Mouse (Mus musculus) lung, postnatal 0 days (tissue): ENCODE data around the gene Cflar. TPM values are rescaled to one million over a fixed set of nuclear protein-coding genes. Genes with fewer than 3 reads are reported as not detected.
"Not testable (repeated sequence)": the region's sequence is repeated elsewhere in the genome, so short reads cannot be mapped to it uniquely, and the experiment has no call there.

Source experiments
- ATAC-seq: fragments of 200-750 bp; cut with Nextera tagmentation; 2 replicates; pipeline ENCODE4 v1.8.0; 2017; ENCODE audit warnings: moderate library complexity
- DNase-seq: peaks from one replicate; pipeline ENCODE4 v3.0.0-alpha.2; 2016; ENCODE audit warnings: low spot score
- H3K27ac ChIP-seq: fragments of 300-500 bp; sonication (generic); 2 replicates; pipeline ENCODE4 v1.5.1; 2014; ENCODE audit warnings: antibody characterized with exemption, mild to moderate bottlenecking, low read length, mixed read lengths
- H3K27me3 ChIP-seq: fragments of 300-500 bp; sonication (generic); replicated peaks from 2 replicates; pipeline ENCODE4 v1.6.1; 2014; ENCODE audit warnings: low read length, mixed read lengths; ENCODE audit not compliant: insufficient read depth
- H3K36me3 ChIP-seq: fragments of 300-500 bp; sonication (generic); 2 replicates; pipeline ENCODE4 v1.6.1; 2014; ENCODE audit warnings: low read length, mixed read lengths; ENCODE audit not compliant: insufficient read depth
- H3K4me1 ChIP-seq: fragments of 300-500 bp; sonication (generic); 2 replicates; pipeline ENCODE4 v1.6.1; 2014; ENCODE audit warnings: antibody characterized with exemption, low read depth, low read length, mixed read lengths; ENCODE audit not compliant: insufficient read depth
- H3K4me2 ChIP-seq: fragments of 300-500 bp; sonication (generic); replicated peaks from 2 replicates; pipeline ENCODE4 v1.6.1; 2014; ENCODE audit warnings: low read depth, mild to moderate bottlenecking, low read length, moderate library complexity, mixed read lengths
- H3K4me3 ChIP-seq: fragments of 300-500 bp; sonication (generic); 2 replicates; pipeline ENCODE4 v1.5.1; 2014; ENCODE audit warnings: low read depth, low read length
- H3K9ac ChIP-seq: fragments of 300-500 bp; sonication (generic); replicated peaks from 2 replicates; pipeline ENCODE4 v1.6.1; 2014; ENCODE audit warnings: low read depth, mild to moderate bottlenecking
- H3K9me3 ChIP-seq: fragments of 300-500 bp; sonication (generic); 2 replicates; pipeline ENCODE4 v1.6.1; 2016; ENCODE audit warnings: low read length, mixed read lengths
- CTCF ChIP-seq: IDR thresholded peaks from 2 replicates; pipeline ENCODE4 v1.5.1; 2016; ENCODE audit warnings: antibody characterized with exemption, mild to moderate bottlenecking
- EP300 ChIP-seq: IDR thresholded peaks from 2 replicates; pipeline ENCODE4 v1.6.1; 2016; ENCODE audit warnings: antibody characterized with exemption, mild to moderate bottlenecking, control low read depth
- WGBS: fragments of 180-500 bp; shearing (Covaris S2); extraction: QIAGEN DNeasy Blood & Tissue Kit; methylation state at CpG from one replicate; pipeline ENCODE4 v1.1.7; 2014; 5-methylcytosine and 5-hydroxymethylcytosine counted together
- polyA plus RNA-seq: library from polyadenylated mRNA; unstranded; fragments of >200 nt; fragmentation: Nextera tagmentation; extraction: Ambion mirVana; gene quantifications from 2 replicates; pipeline ENCODE4 v1.2.1, GENCODE M21; 2015

The Cflar gene
- polyA plus RNA-seq, 1 experiment from 2014 or later: 62.2 TPM

- 0 out of 2 replicates have a peak, but pooled peaks cover 4% of the 10 kb centered on the region for H3K36me3 ChIP-seq
- ATAC-seq (no peak), DNase-seq (peak; percentile 52)
- no peaks in the 10 kb centered on the region for H3K9me3 ChIP-seq
- 0 out of 2 replicates have a peak overlapping the region, but pooled peaks have one; percentile 23 for H3K27ac ChIP-seq
- no peak overlapping the region for H3K4me3 ChIP-seq
- TF ChIP-seq EP300 (0 out of 2 replicates have a peak, but pooled peaks have one; percentile 16), CTCF (no peak)
- no peak overlapping the region for H3K9ac ChIP-seq
- 0 out of 2 replicates have a peak, but pooled peaks cover 3% of the 10 kb centered on the region for H3K4me1 ChIP-seq
- WGBS: 48% methylated on average over 2 of the region's 2 CpGs
- peak overlapping the region; percentile 39; the same call in 1 of the 2 replicates for H3K4me2 ChIP-seq
- no peaks in the 10 kb centered on the region for H3K27me3 ChIP-seq
These were observed 86.1 kb downstream of the Cflar start for GRCm38 (mm10) chr1:58797370-58797769.

GRCm38 (mm10) chr1:58798911-58799310 is 87.6 kb downstream of the Cflar start:
- Histone ChIP-seq H3K27ac (no peak overlapping the region), H3K4me3 (no peak overlapping the region), H3K4me2 (no peak overlapping the region), H3K4me1 (0 out of 2 replicates have a peak, but pooled peaks cover 3% of the 10 kb centered on the region), H3K36me3 (0 out of 2 replicates have a peak, but pooled peaks cover 4% of the 10 kb centered on the region), H3K9me3 (no peaks in the 10 kb centered on the region), H3K27me3 (no peaks in the 10 kb centered on the region), H3K9ac (no peak overlapping the region)
- no peak for DNase-seq
- WGBS: 95% methylated on average over 4 of the region's 4 CpGs
- TF ChIP-seq EP300 (no peak), CTCF (no peak)
- no peak for ATAC-seq

- not testable (repeated sequence) for H3K27ac ChIP-seq, H3K9ac ChIP-seq, H3K27me3 ChIP-seq, H3K4me2 ChIP-seq, H3K36me3 ChIP-seq, ATAC-seq, H3K4me3 ChIP-seq, H3K9me3 ChIP-seq, DNase-seq, H3K4me1 ChIP-seq
- WGBS: 64% methylated on average over 7 of the region's 7 CpGs
These were observed 89.3 kb downstream of the Cflar start for GRCm38 (mm10) chr1:58800644-58801043.

GRCm38 (mm10) chr1:58801558-58802285 is 90.4 kb downstream of the Cflar start:
- no peak for DNase-seq
- Histone ChIP-seq H3K9me3 (no peaks in the 10 kb centered on the region), H3K9ac (no peak overlapping the region), H3K36me3 (0 out of 2 replicates have a peak, but pooled peaks cover 4% of the 10 kb centered on the region), H3K4me2 (peak overlapping the region; percentile 5; the same call in 1 of the 2 replicates), H3K27ac (peak overlapping the region; percentile 44; the same call in 1 of the 2 replicates), H3K4me3 (no peak overlapping the region), H3K4me1 (0 out of 2 replicates have a peak, but pooled peaks cover 3% of the 10 kb centered on the region), H3K27me3 (no peaks in the 10 kb centered on the region)
- WGBS: 83% methylated on average over 8 of the region's 8 CpGs
- TF ChIP-seq CTCF (no peak), EP300 (no peak)
- peak; percentile 13; the same call in 1 of the 2 replicates for ATAC-seq

- Histone ChIP-seq H3K27ac (peak overlapping the region; percentile 44; the same call in 1 of the 2 replicates), H3K9ac (no peak overlapping the region), H3K36me3 (0 out of 2 replicates have a peak, but pooled peaks cover 4% of the 10 kb centered on the region), H3K9me3 (no peaks in the 10 kb centered on the region), H3K27me3 (no peaks in the 10 kb centered on the region), H3K4me1 (no peaks in the 10 kb centered on the region), H3K4me2 (peak overlapping the region; percentile 5), H3K4me3 (0 out of 2 replicates have a peak overlapping the region, but pooled peaks have one; percentile 4)
- WGBS: 62% methylated on average over 18 of the region's 18 CpGs
- peak; percentile 95 for ATAC-seq
- no peak for TF ChIP-seq EP300
- peak; percentile 77 for TF ChIP-seq CTCF
- DNase-seq: peak; percentile 76
These were observed 91.3 kb downstream of the Cflar start for GRCm38 (mm10) chr1:58802322-58803273.

GRCm38 (mm10) chr1:58803531-58803930 is 92.2 kb downstream of the Cflar start:
- no peaks in the 10 kb centered on the region for H3K4me1 ChIP-seq
- H3K9ac ChIP-seq: no peak overlapping the region
- H3K4me3 ChIP-seq: no peak overlapping the region
- no peak overlapping the region; the same call in 1 of the 2 replicates for H3K27ac ChIP-seq
- WGBS: 88% methylated on average over 6 of the region's 6 CpGs
- no peak overlapping the region for H3K4me2 ChIP-seq
- TF ChIP-seq EP300 (no peak), CTCF (no peak)
- H3K36me3 ChIP-seq: 0 out of 2 replicates have a peak, but pooled peaks cover 4% of the 10 kb centered on the region
- H3K27me3 ChIP-seq: no peaks in the 10 kb centered on the region
- ATAC-seq (no peak), DNase-seq (no peak)
- H3K9me3 ChIP-seq: no peaks in the 10 kb centered on the region
